Mouse (Mus musculus) cortical plate, adult 2 months (tissue): Measurements from ENCODE around the gene Dkkl1.

Experiments used
- CTCF ChIP-seq: fragments of 200-500 bp; IDR thresholded peaks from 2 replicates; pipeline ENCODE4 v1.5.1; 2011; ENCODE audit warnings: mild to moderate bottlenecking, control low read depth, low read length; ENCODE audit not compliant: insufficient read depth; ENCODE audit errors: extremely low read depth
- POLR2A ChIP-seq: fragments of 200-500 bp; IDR thresholded peaks from 2 replicates; pipeline ENCODE4 v1.6.1; 2011; ENCODE audit warnings: mild to moderate bottlenecking, low read length, control low read depth; ENCODE audit not compliant: insufficient read depth; ENCODE audit errors: extremely low read depth

DNA sequence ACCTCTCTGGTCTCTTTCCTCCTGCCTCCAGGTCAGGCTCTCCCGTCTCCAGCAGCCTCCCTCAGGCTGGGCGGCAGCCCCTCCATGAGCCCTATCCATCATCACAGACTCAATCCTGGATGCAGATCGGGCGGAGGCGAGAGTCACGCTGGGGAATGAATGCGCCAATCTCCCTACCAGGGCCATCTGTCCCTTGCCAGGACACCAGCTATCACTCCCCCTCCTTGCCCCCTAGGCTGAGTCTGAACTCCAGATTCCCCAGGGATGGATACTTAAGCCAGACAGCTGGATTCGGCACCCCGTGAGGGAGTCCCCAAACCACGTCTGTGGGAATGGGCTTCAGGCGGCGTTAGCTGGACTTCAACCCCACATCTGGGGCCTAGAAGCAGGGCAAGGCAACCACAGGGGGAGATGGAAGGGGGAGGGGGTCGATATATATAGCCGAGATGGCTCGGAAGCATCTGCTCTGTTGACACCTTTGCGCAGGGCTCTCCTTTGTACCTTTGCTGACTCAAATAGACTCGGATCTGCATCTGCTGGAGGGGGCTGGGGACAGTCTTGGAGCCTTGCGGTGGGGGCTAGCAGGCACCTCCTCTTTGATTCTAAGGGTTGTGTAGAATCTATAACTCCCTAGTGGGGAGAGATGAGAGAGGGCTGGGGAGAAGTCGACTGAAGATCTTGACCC lies 44.0 kb downstream of the Dkkl1 start:
- TF ChIP-seq POLR2A (no peak), CTCF (no peak)
